Mouse (Mus musculus): Measurements from ENCODE around the gene Kctd19.

Gene Kctd19

DNA sequence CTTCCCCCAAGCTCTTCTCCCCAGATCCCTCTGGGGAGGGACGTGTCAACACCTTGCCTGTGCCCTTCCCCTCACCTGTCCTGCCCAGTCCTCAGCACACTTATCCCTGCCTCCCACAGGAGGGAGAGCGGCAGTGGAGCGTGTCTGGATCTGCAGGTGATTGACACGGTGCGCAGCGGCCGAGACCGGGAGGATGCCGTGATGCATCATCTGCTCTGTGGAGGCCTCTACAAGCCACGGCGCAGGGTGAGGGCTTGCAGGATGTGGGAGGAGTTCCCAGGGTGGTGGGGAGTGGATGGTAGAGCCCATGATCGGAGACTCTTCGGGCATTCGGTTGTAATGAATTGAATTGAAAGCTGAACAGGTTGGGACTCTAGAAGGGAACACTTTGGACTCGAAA, 54.1 kb downstream of the Kctd19 start:
- no peak for DNase-seq (ENCODE audit: low spot score)

DNA sequence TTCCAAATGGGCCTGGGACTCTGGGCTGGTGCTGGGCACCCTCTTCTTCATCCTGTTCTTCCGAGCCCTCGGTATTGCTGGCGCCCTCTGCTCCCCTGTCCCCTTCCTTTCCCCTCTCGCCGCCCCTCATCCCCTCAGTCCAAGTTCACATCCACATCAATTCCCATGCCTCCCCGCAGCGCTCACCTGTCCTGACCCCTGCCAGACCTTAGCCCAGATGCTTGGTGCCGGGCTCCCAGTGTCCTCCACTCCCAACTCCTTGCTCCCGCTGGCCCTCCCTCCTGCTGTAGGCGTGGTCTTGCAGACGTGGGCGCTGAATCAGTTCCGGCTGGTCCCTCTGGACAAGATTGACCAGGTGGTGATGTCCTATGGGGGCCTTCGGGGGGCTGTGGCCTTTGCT, 56.6 kb downstream of the Kctd19 start:
- DNase-seq (ENCODE audit: low spot score) = no peak

DNA sequence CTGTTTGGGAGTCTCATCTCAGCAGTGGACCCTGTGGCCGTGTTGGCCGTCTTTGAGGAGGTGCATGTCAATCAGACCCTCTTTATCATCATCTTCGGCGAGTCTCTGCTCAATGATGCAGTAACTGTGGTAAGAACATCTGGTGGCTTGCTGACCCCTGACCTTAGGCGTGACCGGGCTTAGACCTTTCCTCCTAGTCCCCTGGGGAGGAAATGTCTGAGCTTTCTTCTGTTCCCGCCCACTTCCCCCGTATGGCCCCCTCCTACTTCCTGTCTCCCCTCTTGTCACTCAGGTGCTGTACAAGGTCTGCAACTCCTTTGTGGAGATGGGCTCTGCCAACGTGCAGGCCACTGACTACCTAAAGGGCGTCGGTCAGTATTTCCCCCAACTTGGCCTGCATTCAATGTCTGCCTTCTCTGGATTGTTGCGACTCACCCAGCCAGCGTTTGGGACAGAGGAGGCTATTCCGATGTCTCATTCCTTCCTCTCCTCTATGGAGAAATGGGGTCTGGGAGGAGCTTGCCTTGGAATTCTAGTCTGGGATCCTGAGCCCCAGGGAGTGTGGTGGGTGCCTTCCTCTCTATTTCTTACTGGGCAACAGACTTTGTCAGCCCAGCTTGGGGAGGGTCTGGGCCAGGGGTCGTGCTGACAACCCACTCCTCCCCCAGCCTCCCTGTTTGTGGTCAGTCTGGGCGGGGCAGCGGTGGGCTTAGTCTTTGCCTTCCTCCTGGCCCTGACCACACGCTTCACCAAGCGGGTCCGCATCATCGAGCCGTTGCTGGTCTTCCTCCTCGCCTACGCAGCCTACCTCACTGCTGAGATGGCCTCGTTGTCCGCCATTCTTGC, 57.9 kb downstream of the Kctd19 start:
- no peak for DNase-seq (ENCODE audit: low spot score)

DNA sequence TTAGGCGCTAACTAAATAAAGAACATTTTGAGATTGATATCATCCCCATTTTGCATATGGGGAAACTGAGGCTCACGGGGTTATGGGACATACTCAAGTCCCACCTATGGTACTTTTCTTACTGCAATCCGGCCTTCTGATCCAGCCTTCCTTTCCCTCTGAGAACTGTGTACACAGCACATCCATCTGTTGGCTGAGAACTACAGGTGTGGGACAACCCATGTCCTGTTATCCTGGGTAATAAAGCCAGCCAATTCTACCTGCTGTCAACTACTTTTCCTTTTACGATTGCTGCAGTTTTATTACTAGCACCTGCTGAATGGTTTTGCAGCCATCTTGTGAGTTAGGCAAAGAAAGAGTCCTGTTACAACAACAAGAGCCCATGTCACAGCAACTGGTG, 58.8 kb downstream of the Kctd19 start:
- DNase-seq (ENCODE audit: low spot score) = no peak

DNA sequence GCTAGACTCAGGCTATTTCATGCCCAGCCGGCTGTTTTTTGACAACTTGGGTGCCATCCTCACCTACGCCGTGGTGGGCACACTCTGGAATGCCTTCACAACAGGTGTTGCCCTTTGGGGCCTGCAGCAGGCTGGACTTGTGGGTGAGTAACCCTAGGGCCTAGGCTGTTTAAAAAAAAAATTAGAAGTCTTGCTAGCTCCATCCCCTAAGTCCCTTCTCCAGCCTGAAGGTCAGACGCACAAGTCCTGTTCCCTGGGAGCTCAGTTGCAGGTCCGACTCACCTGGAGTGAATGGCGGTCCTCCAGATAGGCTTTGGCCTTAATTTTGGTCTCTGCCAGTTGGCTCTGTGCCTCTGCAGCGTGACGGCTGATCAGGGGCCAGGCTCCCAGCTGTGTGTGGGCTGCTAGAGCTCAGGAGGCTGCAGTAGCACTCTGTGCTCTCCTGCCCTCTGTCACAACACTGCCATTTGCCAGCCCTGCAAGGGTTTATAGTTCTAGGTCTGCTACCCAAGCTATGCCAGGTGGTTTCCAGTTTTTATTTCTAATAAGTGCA, 59.6 kb downstream of the Kctd19 start:
- no peak for DNase-seq (ENCODE audit: low spot score)

DNA sequence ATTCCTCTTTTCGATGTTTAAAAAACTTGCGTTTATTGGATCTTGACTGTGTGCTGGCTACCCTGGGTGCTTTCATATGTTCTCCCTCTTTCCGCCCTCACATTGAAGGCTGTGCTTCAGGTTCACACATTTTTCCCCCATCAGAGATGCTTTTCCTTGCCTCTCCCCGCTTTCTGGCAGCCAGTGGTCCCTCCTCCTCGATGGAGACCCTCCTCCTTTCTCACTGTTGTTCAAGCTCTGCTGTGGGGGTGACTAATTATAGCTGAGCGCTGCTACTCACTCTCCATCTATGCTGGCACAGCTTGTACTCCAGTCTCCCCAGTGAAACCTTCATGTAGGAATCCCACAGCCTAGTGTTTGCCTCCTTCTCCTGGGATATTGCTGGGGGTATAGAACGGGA, 63.1 kb downstream of the Kctd19 start:
- DNase-seq (ENCODE audit: low spot score) = no peak

DNA sequence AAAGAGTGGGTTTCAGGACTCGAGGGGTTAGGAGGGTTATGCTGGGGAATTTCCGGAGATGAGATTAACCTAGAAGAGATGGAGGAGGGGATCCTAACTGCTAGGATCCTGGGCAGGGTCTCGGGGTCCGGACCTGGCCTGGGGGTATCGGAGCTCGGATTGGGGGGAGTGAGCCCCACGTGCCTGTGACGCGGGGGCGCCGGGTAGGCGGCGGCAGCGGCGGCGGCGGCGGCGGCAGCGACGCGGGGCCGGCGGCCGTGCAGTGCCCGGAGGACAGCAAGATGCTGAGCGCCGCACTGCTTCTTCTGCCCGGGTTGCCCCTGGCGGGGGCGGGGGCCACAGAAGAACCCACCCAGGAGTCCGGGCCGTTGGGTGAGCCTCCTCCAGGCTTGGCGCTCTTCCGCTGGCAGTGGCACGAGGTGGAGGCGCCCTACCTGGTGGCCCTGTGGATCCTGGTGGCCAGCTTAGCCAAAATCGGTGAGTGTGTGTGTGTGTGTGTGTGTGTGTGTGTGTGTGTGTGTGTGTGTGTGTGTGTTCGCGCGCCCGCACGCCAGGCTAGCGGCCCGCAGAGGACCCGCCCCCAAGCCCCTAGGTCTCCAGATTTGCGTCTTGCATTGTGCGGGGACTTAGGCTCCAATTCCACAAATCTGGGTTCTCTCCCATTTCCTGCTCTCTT, 64.1 kb downstream of the Kctd19 start:
- DNase-seq (ENCODE audit: low spot score) = no peak

DNA sequence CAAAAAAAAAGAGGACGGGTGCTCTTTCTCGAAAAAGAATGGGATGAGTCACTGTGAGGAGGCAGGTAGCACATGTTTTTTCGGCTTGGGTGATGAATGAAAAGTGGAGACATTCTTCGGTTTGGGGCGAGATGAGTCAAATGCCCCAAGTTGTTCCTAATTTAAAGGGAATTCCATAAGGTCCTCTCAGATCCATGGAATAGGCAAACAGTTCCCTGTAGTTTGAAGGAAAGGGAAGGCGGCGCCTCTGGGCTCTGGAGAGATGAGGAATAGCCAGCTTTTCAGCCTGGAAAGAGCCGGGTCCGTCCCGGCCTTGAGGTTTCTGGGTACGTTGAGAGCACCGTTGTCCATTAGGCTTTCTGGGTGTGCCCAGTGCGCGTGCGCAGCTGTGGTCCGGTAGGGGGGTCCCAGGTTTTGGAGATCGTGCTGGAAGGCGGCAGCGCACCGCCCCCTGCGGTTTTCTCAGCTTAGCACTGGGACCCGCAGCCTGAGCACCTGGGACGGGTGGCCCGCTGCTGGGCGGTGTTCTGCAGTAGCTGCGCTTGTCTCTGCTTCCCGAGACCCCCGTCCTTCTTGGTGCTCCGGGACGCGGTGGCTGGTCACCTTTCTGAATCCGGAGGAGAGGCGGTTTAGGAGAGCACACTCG, 64.7 kb downstream of the Kctd19 start, which contains the start of gene Slc9a5:
TSS of gene Slc9a5 (plus strand) at position 394 of the 646 bp plus-strand sequence.
- DNase-seq (ENCODE audit: low spot score) = no peak

DNA sequence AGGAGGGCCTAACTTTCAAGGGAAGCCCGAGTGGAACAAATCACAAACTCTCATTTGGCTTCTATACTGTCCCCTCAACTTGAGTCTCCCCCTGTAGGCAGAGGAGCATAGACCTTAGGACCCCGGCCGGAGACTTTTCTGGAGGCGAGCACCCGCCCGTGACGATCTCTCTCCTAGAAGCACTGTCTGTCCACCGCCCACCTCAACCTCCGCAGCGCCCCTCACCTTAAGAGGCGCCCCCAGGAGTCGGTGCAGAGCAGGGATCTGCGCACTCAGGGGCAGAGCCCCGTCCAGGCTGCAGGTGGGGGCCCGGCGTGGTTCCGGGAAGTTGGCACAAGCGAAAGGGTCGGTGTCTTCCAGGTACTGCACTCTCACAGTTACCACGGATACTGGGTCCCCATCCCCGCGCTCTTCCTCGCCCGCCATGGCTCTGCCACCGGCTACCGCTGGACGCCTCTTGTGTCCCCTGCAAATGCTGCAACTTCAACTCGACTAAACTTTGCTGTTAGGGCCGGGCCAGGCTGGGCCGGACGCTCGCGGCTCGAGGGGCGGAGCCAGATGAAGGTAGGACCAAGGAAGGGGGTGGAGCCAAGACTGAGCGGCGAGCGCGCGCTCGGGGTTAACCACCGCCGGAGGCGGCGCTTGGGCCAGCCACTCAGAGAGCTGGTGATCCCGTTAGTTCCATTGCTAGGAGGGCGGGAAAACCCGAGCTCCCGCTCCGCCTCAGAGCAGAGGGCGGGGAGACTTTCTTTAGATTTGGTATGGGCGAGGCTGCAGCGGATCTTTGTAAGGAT, 65.7 kb downstream of the Kctd19 start, which contains the start of gene Fhod1:
TSS of gene Fhod1 (minus strand) at position 526 of the 794 bp plus-strand sequence.
- peak; percentile 96 for DNase-seq (ENCODE audit: low spot score)

DNA sequence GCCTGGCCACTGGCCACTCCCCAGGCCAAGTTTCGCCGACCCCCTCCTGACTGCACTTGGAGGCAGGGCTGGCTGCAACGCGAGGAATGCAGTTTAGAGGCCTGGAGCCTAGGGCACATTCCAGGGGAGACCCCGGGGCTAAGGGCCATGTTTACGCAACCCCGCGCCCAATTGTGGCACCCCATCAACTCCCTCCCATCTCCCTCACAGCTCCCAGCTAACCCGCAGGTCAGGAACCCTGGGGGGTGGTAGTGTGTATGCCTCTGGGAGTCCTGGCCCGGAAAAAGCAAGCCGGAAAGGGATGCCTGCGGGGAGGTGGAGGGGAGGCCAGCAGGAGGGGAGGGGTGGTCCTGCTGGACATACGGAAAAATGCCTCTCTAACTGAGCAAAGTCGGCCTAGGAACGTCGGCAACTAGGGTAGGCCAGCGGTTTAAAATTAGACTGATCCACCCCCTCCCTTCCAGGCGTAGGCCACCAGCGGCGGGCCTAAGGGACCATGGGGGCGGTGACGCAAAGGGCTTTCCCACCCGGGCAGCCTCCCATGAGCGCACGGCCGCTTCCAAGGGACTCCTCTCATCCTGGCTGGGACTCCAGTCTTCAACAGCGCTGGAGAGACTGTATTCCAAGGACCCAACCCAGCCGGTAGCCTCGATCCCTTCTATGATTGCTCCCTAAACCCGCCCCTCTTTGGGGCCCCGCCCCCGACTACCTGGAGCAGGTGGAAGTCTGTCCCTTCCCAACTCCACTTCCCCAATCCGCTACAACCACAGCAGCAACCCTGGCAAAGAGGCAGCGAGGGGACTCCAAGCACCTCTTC, 66.5 kb downstream of the Kctd19 start:
- DNase-seq (ENCODE audit: low spot score) = peak; percentile 81

DNA sequence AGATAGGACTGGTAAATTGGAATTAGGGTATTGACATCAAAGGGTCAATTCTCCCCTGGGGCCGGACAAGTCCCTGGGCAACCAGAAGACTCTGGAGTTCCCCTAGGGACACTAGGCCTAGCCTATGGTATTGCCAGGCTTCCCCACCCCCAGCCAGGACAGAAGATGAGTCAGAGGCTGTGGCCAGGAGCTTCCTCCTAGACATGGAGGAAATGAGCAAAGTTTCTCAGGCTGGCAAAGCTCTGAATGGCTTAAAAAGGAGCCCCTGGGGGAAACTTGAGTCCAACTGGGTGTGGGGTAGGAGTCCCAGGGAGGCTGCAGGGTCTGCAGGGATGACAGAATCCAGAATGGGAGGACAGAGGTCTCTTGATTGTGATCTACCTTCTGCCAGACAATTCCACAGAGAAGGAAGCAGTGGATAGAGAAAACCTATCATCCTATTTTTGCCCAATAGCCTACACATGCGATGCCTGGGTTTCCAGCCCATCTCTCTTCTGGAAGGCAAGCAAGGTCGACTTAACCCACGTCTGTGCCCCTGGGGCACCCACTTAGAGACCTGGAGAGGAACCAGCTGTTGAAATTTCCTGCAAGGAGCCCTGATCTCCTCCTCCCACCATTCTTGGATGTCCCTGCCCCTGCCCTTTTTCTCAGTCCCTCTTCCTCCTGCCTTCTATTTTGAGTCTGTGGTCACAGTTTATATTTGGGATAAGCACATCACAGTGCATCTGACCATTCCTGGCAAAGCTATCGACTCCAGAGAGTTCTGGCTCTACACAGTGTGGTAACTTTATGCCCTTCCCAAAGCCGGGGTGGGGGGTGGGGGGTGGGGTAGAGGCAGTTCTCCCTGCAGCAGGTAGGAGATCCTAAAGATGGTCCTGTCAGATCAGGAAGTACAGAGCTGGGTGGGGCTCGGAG, 68.0 kb downstream of the Kctd19 start:
- DNase-seq (ENCODE audit: low spot score) = peak; percentile 68

DNA sequence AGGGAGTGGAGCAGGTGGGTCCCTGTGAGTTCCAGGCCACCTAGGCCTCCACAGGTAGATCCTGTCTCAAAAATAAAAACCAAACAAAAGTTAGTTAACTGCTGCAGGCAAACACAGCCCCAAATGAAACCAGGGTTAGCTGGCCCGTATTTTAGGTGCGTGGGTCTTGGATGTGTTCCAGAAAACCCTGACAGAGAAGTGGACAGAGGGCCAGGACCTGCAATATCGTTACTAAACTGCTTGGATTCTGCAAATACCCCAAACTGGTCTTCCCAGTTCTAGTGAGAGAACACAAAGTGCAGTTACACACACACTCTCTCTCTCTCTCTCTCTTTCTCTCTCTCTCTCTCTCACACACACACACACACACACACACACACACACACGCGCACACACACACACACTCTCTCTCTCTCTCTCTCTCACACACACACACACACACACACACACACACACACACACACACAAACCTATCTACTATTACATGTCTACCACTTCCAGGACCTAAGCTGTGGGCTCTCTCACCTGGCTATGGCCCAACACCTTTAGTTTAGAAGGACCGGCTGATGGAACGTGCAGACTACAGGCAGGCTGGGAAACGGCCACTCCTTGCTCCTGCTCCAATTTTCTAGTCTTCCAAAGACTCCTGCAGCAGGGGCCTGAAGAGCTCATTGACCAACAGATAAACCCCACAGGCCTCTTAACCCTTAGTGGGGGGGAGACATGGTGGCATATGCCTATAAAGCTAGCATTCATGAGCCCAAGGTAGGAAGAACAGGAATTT, 69.3 kb downstream of the Kctd19 start:
- DNase-seq (ENCODE audit: low spot score) = peak; percentile 53

DNA sequence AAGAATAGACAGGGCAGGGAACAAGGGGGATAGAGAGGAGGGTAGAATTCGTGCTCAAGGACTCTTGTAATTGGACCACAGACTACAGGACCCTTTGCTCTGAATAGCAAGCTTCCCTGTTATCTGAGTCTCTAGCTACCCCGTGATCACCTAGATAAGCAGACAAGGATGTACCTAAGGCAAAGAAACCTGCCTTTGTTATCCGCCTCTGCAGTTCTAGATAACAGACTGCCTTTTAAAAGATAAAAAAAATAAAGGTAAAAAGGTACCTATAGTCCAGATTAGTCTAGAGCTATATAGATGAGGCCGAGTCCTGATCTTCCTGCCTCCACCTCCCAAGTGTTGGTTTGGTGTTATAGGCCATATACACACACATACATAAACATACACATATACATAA, 70.5 kb downstream of the Kctd19 start:
- DNase-seq (ENCODE audit: low spot score) = no peak

DNA sequence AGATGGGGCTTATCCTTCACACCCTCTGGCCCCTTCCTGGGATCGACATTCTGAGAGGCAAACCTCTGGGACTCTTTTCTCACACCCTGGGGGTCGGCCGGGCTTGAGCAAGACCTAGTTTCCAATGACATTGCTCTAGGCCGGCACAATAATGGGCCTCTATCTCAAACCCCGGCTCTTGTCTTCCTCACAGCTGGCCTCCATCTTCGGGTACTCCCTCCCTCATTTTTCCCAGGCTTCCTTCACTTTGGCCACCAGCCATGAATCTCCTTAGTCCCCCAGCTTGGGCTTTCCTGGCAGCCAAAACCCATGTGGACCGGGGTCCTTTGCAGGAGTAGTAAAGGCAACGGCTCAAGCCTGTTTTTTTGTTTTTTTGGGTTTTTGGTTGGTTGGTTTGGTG, 71.9 kb downstream of the Kctd19 start:
- no peak for DNase-seq (ENCODE audit: low spot score)

DNA sequence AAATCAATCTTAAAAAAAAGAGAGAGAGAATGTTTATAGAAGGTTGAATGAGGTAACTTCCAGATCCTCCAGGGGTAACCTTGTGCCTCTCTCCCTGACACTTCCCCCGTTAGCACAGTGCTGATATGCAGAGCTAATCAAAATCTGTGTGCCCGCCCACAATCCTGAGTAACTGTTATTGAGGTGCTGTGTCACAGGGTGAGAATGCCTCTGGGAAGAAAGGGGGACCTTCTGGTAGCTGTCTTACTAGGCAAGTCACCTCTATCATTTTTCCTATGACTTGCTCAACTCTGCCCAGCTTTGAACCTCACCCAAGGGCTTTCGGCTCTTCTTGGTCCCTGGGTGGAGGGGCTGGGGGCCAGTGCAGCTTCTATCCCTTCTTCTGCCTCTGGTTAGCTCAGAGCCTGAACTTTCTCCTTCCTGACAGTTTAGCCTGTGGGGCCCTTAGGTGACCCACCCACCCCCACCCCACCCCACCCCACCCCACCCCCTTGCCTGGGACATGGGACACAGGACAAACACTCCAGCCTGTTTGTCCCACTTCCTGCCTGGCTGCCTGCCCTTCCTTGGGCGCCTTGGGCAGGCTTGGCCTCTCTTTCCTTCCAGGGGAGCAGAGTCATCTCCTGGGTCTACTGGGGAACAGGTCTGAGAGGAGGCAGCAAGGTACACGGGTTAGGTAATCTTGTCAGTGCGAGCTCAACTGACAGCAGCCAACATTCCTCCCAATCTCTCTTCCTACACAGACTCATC, 73.2 kb downstream of the Kctd19 start:
- peak; percentile 55 for DNase-seq (ENCODE audit: low spot score)

DNA sequence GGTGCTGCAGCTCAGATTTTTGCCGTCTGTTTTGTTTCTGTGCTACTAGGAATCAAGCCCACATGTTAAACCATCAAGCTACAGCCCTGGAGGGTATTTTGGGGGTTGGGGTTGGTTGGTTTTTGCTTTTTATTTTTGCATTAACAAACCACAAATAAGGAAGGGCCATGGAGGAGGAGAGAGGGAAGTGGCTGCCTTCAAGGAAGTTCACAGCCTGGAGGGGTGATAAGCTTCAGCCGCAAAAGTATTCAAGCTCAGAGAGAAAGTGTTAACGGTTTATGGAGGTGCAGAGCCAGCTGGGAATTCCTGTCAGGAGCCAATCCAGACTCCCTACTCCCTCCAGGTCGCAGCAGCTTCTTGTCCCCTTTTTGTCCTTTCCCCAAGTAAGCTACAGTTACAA, 74.3 kb downstream of the Kctd19 start:
- DNase-seq (ENCODE audit: low spot score) = no peak

DNA sequence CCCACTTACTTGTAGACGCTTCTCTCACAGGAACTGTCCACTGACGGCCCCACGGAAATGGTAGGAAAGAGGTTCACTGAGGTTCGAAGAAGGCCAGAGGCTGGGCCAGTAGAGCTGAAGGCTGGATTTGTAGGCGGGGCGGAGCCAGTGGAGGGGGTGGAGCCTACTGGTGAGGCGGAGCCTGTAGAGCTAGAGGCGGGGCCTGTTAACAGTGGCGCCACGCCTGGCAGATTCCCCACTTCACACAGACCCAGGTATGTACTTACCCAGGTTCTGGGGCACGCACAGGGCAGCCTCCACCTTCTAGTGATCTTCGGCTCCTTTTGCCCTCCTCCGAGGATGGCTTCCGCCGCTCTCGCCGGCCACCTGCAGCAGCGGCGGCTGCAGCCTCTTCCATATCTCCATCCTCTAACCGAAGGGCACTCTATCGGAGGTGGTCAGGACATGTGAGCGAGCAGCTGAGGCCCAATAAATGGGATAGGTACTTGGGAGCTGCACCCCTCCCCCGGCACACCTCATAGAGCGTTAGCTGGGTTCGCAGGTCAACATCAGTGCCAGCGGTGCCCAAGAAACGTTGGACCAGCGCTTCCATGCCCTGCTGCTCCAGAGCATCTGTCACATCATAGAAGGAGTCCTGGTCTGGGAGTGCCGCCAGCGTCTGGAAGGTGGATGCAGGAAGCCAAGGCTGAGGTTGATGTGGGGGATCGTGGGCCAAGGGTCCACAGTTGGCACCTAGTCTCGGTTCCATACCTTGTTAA, 76.8 kb downstream of the Kctd19 start:
- no peak for DNase-seq (ENCODE audit: low spot score)
